ENCODE assay signal across 1 mouse cellular context in the genomic region with DNA sequence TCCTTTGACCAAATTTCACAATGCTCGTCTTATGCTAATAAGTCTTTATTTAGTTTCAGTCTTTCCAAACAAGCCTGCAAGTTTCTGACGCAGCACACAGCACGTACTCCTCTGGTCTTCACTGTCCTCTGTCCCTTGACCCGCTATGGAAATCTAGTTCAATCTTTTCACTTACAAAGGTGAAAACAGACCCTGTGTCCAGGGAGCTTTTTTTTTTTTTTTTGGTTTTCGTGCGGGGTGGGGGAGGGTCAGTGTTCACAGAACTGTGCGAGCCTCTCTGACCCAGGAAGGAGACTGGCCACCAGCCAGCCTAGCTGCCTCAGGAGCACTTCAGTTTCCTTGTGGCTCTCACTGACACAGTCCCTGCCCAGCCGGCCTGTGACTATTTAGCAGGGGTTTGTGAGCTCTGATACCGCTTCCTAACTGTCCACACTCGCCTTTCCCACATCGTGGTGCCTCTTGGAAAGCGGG.
TF ChIP-seq lines count a peak whose summit lies in the region.

No protein-coding gene starts in this region.

TF ChIP-seq in myocyte, 11 proteins besides CTCF, POLR2A, EP300 and RAD21 (continued from another document):
- TF ChIP-seq TCF12 (IDR thresholded peaks at IDR 0.05; ENCODE audit: insufficient read depth, poor library complexity, severe bottlenecking), result no peak
- no peak for TF ChIP-seq TCF3 (IDR thresholded peaks at IDR 0.05; ENCODE audit: insufficient read length, low read depth)
- TF ChIP-seq E2F4 (IDR thresholded peaks at IDR 0.05; ENCODE audit: insufficient read depth), result no peak
- TF ChIP-seq CEBPB (IDR thresholded peaks at IDR 0.05; ENCODE audit: insufficient read depth, poor library complexity, severe bottlenecking), result no peak
